Mouse (Mus musculus) cerebellum, adult 18-20 months (tissue): Measurements from ENCODE around the gene Fetub.

ENCODE experiments used
- DNase-seq, 2 experiments: peaks; one replicate each; pipeline ENCODE4 v3.0.0; 2021

Gene Fetub

DNA sequence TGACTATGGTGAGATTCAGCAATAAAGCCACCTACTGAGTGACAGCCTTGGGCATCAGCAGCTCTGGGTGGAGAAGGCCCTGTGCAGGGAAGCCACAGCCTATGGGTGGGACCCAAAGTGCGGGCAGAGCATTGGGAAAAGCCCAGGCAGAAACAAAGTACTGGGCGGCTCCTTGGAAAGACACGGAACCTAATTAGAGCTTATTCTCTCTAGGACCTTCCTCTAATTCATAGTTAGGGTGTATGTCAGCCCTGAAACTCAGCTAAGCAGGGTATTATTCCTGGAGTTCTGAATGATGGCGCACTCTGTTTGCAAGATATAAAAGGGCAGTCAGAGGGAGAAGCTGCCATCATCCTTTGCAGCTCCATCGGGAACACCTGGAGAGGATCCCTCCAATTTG, at the start of gene Fetub:
Gene Fetub (plus strand): TSS at position 301 of the 400 bp plus-strand sequence.
- DNase-seq, result no peak

DNA sequence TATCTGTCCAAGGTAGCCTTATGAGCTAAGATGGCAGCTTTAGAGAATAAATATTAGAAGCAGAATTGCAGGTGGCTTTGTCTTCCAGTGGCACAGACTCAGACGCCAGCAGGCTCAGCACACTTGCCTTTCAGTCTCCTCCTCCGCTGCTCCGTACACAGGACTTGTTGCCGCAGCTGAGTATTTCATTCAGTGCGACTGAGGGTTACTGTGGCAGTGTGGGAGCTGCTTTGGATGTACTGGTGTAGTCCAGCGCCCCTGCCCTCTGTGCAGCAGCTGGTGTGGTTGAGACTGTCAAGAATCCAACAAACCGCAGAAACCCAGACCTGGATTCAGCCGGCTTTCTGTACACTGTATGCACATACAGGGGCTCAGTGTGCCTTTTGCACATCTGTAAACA, 45.7 kb upstream of the Fetub start:
- DNase-seq, result no peak

DNA sequence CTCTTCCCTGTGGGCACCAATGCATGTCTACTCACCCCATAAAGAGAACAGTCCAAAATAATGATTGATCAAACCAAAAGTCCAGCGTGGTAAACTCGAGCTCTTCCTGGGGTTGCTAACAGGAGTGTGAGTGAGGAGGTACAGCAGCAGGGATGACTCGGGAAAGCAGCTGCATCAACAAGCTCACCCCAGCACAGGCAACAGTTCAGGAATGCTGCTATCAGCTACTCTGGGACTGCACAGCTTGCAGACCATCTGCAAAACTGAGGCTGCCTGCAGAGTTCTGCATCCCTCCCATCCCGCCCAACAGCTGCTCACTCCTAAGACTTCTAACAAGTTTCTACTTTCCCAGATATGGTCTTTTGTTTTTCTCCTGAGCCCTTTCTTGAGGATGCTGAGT, 44.8 kb upstream of the Fetub start:
- DNase-seq, result no peak

DNA sequence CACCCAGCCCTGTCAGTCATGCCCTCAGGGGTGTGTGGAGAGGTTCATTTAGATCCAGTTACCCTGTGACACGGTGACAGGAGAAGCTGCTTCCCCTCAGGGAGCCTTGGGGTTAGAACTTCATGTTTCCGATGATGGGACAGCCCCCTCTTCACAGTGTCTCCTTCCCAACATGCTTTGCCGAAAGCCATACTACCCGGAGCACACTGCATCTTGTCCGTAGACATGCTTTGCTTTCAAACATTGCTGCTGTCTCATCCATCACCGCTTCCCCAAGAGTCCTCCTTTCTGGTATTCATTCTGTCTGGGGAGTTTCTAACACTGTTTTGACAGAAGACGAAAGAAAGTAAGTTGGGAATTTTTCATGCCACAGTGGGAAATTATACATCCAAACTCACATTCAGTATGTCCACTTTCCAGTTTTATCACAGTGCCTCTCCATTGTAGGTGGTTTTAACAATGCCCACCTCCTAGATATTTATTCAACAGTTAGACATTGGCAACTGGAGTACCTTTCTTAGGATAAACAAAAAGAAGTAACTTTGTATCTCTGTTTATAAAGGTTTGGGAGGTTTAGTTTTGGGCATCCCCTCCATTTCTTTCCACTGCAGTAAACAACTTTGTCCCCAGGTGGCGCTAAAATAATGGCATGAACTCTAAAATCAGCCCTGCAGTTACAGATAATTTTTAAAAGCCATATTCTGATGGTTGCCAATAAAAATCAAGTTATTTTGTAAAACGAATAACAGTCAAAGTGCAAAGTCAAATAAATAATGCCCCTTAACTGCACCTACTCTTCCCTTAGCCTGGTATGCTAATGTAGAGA, 41.7 kb upstream of the Fetub start:
- peak; percentile 25 to 33 for DNase-seq

DNA sequence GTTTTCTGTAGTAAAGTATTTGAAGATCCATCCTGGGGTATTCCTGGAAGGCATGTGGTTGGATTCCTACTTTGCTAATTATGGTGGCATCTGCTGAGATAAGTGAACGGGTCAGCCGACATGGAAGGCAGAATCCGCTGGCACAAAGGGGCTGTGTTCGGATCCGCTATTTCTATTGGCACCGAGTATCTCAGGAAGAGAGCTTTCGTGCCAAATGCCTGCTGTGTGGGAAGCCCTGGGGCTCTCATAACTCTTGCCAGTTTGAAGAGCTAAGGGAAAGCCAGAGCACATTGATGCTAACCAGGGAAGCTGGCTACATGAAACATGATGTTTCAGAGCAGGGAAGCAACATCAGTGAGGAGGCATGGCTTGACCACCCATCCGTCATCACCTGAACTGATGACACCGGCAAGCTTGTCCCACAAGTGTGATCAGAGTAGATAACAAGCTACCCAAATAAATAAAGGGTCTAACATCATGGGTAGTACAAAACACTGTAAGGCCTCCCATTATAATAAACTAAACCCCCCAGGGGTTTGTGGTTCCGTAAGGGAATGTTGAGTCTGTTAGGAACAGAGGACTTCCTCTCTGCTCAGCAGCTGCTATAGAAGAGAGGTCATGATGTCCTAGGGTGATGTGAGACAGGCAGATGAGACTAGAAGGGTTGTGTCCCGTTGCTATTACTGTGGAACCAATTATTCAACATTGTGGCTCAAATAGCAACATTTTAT, 40.3 kb upstream of the Fetub start:
- peak; percentile 21 to 22 for DNase-seq

DNA sequence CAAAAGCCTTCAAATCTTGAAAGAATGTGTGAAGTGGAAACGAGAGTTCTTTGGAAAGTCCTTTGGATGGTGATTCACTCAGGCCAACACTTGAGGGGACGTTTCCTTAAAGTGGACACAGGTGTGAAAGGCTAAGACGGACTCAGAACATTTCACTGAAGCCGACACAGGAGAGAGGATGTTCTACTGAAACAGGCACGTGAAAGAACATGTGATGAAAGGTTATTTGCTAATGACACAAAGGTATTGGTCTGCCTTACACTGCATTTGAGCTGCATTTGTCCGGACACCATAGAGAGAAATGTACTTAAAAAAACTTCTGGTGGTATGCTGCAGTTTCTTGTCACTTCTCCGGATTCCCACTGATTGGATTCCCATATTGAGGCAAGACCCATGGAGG, 39.4 kb upstream of the Fetub start:
- DNase-seq, result no peak

DNA sequence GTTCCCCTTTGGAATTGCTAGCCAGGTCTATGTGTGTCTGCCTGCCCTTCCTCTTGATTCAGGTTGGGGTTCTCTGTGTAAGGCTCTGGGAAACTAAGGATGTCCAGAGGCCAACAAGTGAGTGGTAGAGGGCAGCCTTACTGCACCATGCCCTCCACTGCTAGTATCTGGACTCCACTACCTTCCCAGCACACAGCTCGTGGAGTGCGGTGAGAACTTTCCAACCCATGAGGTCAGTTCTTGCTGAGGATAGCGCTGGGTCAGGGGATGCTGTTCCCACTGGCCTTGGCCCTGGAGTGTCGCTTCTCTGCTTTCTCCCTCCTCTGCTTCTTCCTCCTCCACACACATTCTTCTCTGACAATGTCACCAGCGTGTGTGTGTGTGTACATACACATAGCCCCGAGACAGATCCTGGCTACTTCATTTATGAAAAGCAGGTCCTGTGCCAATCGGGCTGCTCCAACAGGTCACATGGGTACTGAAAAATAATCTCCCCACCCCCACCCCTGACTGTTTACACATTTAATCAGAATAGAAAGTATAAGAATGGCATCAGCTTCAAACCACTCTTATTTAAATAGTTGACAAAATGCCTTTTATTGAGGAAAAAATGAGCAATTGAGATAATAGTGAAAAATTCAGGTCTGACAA, 38.1 kb upstream of the Fetub start:
- no peak for DNase-seq

DNA sequence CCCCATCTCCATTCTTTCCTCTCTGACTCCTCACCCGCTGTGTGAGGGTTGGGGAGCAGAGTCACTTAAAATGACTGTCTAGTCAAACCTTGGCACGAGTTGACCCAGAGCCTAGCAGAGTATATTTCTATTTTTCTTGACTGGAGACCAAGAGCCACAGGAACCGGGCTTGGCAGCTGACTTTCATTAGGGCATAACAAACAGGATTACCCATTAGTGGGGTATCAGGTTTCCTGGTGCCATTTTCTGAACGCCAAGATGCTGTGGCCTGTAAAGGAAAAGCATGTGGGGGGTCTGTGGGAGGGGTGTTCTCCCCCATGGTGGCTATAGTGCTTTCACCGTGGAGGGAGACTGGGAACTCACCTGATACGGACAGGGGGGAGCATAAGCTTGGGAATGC, 37.2 kb upstream of the Fetub start:
- no peak for DNase-seq

DNA sequence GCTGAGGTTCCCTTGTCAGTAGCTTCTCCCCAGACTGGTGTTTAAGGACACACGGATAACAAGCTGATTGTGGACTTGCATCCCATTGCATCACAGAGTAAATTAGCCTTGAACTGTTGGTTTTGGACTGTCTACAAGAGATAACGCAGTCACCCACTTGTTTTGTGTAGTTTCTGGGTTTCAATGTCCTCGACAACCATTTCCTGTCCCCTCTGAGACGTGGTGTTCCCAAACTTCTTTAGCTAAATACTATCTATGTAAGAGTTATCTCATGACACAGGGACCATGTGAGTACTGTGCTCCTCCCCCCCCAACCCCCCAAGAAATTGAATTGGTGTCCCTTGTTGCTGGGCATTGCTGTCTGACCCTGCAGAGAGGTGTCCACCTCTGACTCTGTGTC, 36.6 kb upstream of the Fetub start:
- no peak for DNase-seq

DNA sequence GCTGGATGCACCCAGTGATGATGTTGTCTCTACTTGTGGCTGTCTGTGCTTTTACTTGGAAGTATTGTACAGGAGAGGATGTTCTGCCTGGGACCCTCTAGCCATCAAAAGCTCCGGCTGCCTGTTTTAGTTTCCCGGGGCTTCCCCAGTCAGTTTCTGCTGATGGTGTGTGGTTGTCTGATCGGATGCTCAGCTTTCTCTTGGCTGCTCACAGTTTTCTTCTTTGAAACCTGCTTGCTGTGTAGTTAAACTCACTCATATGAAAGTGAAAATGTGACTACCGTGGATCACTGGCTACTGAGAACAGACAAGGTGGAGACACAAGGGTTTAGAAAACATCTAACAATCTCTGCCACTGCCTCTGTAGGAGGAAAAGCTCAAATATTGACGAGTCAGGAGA, 34.7 kb upstream of the Fetub start:
- DNase-seq, result no peak

DNA sequence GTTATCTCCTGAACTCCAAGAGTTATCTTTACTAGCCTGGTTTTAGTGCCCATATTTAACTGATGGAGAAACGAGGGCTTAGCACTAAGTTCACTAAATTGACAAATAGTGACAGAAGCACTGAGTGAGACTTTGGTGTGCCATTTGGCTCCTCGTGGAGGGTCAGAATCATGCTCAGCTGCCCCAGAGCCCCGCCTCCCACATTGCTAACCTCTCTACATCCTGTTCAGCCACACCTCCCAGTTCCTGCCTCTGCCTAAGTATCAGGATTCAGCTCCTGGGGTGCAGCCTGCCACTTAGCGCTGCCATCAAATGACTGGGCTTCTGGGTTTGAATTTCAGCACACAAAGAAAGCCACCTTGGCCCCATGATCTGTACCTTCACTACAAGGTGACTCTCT, 32.8 kb upstream of the Fetub start:
- no peak for DNase-seq

DNA sequence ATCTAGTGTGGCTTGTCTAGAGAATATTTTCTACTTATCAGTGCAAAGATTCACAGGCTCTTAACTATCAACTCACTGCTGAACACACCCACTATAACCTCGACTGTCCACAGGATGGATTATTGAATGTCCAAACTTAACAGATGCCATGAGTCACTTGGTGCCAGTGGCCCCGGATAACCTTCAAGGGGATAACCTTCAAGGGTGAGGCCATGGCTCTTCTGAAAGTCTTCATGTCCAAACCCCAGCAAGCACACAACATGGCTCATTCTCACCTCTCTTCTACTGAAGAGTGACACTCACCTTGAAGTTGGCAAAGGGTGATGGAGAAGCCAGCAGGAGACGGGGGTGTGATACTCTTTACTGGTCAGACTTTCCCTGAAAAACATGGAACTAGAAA, 31.4 kb upstream of the Fetub start:
- no peak for DNase-seq

DNA sequence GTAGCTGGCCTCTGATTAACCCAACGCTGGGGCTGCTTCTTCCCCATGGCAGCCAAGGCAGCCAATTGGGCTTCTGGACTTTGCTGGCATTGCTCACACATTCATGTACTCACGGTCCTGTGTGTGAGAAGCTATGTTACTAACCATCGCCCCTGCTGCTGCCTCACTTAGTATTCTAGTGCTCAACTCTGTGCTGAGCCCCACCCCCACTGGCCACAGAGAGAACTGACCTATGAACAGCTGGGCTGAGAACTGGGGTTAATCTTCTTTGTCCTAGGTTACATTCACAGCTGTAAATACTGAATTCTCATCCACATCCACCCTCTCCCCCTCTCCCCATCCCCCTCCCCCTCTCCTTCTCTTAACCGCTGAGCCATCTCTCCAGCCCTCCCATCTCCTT, 29.3 kb upstream of the Fetub start:
- DNase-seq, result no peak

DNA sequence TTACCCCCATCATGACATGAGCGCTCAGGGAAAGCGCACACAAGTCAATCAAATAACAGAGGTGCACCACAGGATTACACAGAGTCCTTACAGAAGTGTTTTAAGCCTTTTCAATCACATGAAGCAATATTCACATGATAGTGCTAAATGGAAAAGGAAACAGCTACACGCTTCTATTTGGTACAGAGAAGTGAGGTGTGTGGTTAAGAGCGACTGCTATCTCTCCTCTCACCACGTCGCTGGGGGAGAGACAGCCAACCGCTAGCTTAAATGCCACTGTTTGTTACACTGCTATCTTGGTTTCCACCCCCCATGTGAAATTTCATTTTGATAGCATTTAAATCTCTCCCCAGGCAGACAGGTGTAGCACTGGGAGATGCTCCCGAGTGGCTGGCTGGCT, 28.4 kb upstream of the Fetub start:
- DNase-seq, result no peak

DNA sequence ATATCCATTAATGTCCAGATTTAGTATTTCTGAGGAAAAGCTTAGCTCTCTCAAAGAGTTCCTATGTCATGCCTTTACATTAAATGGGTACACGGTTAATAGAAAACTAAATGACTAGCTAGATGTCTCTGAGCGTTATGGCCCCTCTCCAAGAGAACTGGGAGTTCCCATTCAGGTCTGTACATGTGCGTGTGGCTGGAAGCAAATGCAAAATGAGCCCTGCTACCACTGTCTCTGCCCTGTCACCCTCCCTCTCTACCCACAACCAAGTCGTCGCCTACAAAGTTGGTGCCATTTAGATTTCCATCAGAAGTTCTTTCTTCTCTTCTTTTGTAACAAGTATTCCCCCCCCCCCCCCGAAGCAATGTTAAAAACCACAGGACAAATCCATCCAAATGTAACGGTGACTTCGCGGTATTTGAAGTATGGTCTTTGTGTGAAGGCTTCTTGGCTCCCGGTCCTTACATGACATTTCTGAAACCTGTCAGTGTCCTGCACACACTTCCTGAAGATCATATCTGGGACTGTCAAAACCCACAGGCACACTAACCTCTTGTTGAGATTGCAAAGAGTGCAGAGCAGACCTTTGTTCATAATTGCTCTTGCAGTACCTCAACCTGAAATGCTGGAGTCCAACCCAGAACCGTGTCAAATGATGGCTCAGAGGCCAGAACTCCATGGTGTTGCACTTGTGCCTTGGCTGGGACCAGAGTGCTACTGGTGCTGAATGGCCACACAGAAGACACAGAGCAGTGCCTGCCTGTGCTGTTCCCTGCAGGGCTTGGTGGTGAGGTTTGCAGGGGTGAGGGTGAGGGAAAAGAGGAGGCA, 27.2 kb upstream of the Fetub start, which contains the start of gene Ahsg:
Gene Ahsg (plus strand): TSS at position 595 of the 828 bp plus-strand sequence.
- DNase-seq, result no peak

DNA sequence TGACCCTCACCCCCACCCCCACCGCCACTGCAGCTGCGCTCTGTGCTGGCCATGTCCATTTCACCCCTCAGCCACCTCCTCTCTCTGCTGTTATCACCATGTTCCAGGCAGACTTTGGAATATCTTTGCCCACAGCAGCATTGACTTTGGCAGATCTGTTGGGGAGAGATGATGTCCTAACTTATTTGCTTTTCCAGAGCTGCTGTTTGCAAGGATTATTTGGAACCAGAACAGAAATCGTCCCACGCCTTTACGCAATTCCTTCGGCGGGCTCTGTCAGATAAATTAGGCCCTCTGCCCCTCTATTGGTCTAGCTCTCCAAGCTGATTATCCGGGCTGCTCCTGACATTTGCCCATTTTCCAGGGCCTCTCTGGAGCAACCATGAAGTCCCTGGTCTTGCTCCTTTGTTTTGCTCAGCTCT, 26.4 kb upstream of the Fetub start:
- no peak for DNase-seq

DNA sequence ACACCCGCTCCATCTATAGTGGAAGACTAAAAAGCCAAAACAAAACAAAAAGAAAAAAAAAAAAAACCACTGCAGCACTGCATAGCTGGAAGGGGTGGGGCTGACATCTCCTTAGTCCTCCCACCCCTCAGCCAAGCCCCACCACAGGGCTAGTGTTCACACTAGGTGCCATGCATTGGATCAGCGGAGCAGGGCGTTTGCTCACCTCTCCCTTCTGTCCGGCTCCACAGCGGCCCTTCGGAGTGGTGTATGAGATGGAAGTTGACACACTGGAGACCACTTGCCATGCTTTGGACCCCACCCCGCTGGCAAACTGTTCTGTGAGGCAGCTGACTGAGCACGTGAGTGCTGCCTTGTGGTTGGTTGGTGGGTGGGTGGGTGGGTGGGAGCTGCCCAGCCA, 24.0 kb upstream of the Fetub start:
- no peak for DNase-seq

DNA sequence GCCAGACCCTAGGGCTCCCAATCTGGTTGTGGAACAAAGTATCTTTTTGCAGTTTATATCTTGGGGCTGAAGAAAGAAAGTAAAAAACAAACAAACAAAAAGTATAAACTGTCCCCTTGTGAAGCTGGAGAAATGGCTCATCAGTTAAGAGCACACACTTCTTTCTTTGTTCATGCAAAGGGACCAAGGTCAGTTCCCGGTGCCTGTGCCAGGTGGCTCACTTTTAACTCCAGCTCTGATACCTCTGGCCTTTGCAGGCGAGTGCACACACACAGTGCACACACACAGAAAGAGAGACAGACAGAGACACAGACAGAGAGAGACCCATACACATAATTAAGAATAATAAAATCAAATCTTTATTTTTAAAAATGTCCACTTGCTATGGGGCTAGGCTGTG, 21.5 kb upstream of the Fetub start:
- DNase-seq, result no peak

DNA sequence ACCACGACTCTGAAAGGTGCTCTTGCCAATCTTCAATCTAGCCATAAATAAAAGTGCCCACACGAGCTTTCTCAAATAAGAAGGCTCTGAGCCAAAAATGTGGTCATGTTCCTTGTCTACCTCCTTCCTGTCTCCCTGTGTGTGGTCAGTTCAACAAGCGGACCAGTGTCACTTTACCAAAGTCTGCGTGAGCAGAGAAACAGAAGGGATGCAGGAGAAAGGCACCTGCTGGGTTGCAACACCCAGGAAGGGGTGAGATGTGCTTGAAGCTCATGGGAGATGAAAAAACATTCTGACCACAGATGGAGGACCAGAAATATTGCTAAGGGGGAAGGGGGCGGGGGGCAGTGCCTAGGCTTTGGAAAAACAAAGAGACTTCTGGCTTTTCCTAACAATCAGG, 18.8 kb upstream of the Fetub start:
- no peak for DNase-seq

DNA sequence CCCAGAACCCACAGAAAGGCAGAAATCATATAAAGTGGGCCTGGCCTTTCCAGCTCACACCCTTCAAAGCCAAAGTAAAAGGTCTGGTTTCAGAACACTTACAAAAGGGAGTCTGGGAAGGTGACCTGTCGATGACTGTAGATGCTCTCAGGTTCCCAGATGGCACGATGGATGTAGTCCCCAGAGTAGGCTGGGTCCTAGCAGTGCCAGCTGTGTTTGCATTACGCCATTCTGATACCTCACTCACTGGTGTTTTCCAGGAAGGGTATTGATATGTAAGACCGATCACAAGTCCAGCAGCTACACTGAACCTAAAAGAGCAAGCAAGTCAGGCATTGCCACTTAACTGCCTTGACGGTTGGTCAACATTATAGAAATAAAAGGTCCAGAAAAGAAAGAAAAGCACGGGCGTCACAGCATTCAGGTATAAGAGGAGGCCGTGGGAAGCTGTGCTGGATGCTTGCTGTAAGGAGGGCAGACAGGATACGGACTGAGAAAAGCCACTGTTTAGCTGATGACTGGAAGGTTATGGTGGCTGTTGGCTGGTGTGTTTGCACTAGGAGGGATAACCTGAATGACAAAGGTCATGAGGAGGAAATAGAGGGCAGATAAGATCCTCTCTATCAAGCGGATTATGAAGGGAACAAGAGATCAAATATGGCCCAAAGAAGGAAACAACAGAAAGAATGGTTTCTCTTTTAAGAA, 18.1 kb upstream of the Fetub start:
- DNase-seq, result no peak

DNA sequence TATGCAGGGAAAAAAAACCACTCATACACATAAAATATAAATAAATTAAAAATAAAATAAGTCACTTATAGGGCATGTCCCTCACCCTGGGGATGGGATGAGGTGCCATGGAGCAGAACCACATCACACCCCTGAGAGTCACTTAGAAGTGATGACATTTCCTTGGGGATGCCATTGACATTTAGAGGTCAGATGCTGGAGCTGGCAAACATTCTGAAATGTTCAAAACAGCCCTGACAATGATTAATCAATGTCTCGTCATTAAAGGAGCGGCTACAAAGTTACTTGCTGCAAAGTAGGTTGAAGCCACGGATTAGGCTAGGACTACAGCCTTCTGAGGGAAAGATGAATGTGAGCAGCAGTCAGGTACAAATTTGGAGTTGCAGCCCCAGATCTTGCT, 16.8 kb upstream of the Fetub start:
- no peak for DNase-seq

DNA sequence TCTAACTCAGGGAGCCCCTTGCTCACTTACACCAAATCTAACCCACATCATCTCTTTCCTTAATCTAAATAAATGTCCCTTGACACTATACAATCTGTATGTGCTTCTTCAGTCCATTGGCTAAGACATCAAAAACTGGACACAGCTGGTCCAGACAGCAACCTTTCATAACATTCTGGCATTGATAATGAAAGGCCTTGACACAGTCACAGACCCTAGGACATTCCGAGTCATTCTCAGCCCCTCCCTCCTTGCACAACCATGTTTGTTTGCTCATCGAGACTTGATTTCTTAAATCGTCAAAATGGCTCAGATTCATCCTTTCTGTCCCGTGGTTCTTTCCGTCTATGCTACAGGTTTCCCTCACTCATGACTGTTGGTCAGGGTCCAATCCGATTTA, 8.8 kb upstream of the Fetub start:
- no peak for DNase-seq
